Mouse (Mus musculus) heart, postnatal 0 days (tissue): ENCODE data around the gene Cabp4.

Experiments
- CTCF ChIP-seq: IDR thresholded peaks from 2 replicates; pipeline ENCODE4 v1.5.1; 2016; ENCODE audit warnings: antibody characterized with exemption, control low read depth, low read depth
- EP300 ChIP-seq: IDR thresholded peaks from 2 replicates; pipeline ENCODE4 v1.6.1; 2016; ENCODE audit warnings: antibody characterized with exemption, low read depth

DNA sequence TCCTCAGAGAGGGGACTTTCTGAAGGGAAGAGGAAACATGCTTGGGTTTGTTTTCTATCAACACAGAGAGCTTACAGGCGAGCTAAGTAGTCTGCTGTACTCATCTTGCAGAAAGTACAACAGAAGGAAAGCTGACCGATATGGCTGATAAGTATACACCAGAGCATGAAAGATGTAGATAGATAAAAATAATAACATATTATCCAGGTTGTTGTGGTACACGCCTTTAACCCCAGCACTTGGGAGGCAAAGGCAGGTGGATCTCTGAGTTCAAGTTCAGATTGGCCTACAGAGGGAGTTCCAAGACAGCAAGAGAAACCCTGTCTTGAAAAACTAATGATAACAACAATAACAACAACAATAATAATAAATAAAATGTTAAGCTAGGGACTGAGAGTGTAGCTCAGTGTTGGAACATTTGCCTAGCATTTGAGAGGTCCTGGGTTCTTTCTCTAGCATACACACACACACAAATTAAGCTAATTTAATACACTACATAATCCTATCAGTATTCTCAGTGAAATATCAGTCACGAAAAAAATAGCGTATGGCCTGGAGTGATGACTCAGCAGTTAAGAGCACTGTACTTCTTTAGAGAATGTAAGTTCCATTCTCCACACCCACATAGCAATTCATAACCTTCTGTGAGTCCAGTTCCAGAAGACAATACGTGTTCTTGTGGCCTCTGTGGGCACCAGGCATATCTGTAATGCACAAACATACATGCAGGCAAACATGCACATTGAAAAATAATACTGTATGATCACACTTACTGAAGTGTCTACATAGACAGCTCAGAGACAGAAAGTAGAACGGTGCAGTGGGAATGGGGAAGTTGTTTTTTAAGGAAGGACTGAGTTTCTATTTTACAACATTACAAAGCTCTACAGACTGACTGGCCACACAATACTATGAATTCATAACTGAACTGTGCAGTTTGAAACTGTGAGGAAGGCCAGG, 21.1 kb downstream of the Cabp4 start:
- 0 out of 2 replicates have a peak, but pooled peaks have one; percentile 2 for TF ChIP-seq CTCF
- TF ChIP-seq EP300, result no peak
